Mouse (Mus musculus) heart, postnatal 10 days (tissue): ENCODE measurements at regions not wholly inside any gene's neighbourhood (a gene's known extent, or its start where the extent isn't known, plus 50 kb on each side); places are given as distances from the start of the nearest gene placed in this dataset.

ENCODE experiments used
- DNase-seq, 2 experiments: peaks; one replicate each; pipeline ENCODE4 v3.0.0; 2021
- intact Hi-C: fragments of 180-260 bp; cut with DNase I; formaldehyde crosslinking; loops from one replicate; pipeline ENCODE4 v1.15.1; 2025

DNA sequence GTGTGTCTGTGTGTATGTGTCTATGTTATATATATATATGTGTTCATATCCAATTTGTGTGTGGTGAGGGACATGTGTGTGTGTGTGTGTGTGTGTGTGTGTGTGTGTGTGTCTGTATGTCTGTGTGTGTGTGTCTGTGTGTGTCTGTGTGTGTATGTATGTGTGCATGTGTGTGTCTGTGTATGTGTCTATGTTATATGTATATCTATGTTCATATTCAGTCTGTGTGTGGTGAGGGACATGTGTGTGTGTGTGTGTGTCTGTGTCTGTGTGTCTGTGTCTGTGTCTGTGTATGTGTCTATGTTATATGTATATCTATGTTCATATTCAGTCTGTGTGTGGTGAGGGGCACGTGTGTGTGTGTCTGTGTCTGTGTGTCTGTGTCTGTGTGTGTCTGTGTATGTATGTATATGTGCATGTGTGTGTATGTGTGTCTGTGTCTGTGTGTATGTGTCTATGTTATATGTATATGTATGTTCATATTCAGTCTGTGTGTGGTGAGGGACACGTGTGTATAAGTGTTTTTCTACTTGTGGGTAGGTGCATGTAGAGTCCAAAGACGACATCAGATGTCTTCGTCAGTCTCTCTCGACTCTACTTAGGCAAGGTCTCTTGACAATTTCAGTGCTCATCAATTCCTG, 370.5 kb upstream of the Slc7a11 start:
- intact Hi-C loops = no loop called here
- no peak for DNase-seq

DNA sequence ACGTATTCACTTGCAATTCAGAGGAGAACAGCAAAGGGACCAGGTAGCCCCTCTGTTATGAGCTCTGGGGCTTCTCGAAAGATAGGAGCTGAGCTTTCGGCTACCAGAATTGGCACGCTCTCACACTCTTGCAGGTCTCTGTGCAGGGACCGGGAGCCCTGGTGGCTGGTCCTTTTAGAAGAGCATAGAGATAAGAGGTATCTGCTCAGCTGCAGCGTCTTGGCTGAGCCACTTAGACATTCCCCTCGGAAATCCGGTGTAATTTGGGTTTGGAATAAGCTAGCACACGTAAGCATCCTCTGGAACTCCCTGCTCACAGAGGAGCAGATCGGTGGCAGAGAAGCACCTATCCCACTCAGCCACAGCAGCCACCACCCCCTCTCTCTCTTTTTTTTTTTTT, 372.3 kb upstream of the Slc7a11 start:
- DNase-seq = no peak
- intact Hi-C loops = no loop called here

DNA sequence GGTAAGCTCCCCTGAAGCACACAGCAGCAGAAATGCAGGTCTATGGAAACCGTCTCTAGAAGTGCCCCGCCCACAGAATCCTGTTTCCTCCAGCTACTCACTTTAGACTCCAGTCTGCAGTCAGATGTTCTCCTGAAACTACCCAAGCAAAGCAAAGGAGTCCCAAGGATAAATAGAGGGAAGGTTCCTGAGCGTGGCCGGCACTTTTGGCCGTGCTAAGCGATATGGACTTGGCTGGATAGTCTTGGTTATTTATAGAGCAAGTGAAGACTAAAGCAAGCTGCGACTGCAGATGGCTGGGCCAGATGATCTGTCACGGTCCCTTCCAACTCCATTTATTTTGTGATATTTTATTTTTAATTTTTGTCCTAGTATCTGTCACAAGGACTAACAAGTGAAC, 373.1 kb upstream of the Slc7a11 start:
- DNase-seq = peak; percentile 41 to 56
- intact Hi-C loops = no loop called here

DNA sequence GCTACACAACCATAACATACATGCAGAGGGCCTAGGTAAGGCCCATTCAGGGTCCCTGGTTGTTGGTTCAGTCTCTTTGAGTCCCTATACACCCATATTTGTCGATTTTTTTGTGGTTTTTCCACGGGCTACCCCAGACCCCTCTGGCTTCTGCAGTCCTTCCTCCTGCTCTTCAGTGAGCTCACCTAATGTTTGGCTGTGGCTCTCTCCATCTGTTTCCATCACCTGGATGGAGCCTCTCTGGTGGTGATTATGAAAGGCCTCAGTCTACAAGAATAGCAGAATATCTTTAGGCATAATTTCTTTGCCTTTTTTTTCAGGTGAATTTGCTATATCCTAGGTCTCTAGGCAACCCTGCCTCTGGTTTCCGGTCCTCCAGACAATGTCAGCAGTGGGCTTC, 373.9 kb upstream of the Slc7a11 start:
- intact Hi-C loops = no loop called here

GRCm38 (mm10) chr3:50820776-50821175, 377.4 kb upstream of the Slc7a11 start:
- DNase-seq = no peak
- intact Hi-C loops = no loop called here

More for the DNA sequence above, 373.9 kb upstream of the Slc7a11 start:
- DNase-seq = no peak

DNA sequence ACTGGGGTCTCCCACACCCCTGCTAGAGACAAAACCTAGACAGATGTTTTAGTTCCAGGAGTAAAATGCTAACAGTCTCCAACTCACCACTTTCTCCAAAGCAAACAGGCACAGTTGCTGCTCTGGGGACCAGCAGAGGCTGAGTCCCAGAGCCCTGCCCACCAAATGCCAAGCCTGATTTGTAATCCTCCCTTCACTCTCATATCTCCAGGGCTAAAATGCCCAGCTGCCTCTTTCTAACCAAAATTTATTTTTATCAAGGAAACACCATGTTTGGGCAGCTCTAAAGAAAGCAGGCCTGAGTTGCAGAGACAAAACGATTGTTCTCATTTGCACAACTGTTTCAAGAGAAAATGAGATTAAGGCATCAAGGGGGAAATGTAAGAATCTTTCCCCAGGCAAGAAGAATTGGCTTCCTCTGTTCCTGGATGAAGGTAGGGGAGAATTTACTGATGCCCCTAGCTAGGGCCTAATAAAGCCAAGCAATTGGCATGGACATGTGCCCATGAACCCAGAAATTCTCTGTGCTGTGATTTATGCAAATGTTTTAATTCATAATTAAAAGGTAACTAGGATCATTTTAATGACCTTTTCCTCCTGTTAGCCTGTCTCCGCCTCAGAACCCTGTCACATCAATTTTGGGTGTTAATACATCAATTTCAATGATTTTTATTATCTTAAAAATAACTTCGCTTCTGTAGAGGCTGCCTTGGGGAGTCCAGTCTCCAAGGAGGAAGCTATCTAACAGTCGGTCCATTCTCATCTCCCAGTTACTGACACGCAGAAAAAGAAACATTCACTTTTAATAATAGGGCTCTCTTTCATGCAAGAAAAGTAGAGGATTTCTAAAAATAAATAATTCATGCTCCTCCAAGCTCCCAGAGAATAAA, 382.4 kb upstream of the Slc7a11 start:
- no peak for DNase-seq
- intact Hi-C loops = no loop called here

DNA sequence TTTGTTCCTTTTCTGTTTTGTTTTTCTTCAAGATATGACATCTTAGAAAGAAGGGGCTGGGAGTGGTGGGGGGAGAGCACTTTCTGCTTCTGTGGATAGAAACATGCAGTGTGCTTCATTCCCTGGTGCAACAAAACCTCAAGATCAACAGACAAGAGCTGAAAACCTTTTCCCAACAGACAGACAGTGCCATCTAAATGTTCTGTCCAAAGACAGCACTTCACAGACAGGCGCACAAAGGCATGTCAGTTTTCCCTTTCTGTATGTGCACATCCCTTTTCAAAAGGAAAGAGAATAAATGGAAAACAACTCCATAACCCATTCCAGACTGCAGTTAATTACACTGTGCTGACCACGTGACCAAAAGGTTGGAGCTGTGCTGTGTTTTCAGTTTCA, 383.0 kb upstream of the Slc7a11 start:
- intact Hi-C loops = no loop called here
- DNase-seq = no peak

DNA sequence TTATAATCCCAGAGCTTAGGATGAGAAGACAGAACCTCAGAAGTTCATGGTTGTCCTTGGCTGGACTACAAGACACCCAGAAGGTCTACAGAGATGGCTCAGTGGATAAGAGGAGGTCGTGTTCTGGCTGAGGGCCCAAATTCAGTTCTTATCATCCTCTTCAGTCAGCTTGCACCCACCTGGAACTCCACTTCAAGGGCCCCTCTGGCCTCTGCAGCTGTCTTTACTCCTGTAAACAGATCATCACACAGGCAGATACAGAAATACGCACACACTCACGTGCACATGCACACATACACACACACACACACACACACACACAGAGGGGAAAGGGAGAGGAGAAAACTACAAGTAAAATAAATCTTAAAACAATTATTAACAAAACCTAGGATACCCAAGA, 385.8 kb upstream of the Slc7a11 start:
- intact Hi-C loops = no loop called here
- DNase-seq = no peak

DNA sequence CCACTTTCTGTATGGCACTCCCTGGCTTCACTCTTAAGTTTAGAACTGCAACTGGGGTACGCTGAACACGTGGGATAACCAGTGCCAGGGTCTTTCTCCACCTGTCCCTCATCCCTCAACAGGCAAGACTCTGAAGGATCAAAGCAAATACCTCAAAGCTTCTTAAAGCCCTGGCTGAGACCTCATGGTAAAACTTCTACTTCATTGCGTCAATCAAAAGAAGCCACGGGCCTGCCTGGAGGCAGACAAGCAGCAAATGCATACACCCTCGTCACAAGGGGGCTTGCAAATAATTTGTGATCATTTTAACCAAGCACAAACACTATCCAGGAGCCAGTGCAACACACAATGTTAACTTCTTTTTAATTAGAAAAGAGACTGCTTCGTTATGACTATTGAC, 387.0 kb upstream of the Slc7a11 start:
- no peak for DNase-seq
- intact Hi-C loops = no loop called here

- no peak for DNase-seq
- intact Hi-C loops = no loop called here
These were observed 387.5 kb upstream of the Slc7a11 start for GRCm38 (mm10) chr3:50830926-50831325.

DNA sequence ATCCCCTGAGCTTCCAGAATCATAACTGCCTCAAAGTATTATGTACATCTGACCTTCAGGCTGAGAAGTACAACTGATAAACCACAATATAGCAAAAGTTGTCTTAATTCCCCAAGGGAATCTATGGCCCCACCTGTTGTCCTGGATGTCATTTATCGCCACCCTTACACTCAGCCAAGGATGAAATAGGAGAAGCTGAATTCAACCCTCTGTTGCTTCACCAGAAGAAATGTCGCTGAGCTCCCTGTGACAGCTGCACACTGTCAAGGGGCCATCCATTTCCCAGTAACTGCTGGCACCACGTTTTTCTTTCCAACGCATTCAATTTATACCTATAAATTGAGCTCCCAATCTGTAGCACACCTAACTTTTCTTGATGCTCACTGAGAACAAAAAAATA, 382.0 kb upstream of the Noct start:
- no peak for DNase-seq
- intact Hi-C loops = no loop called here

- intact Hi-C loops = no loop called here
- DNase-seq = no peak
These were observed 379.4 kb upstream of the Noct start for GRCm38 (mm10) chr3:50844835-50845301.

DNA sequence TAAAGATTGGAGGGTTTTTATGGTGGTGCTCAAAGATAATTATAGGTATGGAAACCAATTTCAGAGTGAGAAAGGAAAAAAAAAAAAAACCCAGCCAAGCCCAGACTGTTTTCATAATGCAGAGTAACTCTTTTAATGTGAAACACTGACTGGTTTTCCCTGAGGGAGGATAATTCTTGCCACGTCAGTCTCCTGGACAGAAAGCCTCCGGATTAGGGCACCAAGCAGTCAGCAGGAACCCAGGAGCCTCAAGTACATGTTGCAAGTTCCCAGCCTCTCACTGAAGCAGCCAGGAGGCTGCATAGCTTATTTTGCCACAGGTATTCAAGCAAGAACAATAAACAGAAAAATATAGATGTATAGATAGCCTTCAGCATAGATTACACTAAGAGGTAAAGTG, 378.9 kb upstream of the Noct start:
- intact Hi-C loops = no loop called here

DNA sequence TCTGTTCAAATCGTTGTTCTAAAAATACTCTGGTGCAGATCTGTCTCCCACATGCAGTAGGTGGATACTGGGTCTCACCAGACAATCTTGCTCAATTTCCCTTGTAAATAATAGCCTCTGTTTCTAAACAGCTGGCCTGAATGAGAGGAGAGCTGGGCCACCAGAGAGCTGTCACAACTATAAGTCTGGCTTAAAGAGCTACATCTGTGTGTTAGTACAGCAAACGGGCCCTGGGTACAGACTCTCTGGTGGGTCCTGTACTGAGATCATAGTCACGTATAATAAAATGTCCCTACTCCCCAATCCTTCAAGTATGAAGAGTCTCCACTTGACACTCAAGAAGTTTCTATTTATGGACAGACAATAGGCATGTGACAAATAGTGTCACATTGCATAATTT, 375.7 kb upstream of the Noct start:
- DNase-seq = no peak
- intact Hi-C loops = no loop called here

More for the DNA sequence above, 378.9 kb upstream of the Noct start:
- no peak for DNase-seq

DNA sequence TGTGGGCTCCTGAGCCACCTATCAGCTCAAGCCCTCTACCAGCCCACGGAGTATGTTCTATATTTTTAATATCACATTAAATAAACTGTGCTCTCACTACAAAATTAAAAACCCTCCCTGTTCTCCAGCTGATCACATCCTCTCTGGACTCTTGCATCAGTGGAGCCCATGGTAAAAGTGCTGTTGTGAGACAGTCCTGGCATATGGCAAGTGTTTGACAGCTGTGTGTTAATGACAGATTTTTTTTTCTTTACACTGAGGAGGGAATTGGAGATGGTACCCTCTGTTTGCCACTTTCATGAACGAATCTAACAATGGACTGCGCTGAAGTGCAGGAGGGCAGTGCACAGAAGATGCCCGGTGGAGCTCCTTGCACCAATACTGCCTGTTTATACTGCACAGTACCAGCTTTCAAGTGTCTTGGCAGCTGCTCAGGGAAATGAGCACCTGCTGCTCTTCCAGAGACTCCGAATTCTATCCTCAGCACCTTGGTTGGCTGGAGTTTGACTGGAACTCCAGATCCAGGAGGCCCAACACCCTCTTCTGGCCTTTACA, 373.1 kb upstream of the Noct start:
- intact Hi-C loops = no loop called here
- DNase-seq = no peak

DNA sequence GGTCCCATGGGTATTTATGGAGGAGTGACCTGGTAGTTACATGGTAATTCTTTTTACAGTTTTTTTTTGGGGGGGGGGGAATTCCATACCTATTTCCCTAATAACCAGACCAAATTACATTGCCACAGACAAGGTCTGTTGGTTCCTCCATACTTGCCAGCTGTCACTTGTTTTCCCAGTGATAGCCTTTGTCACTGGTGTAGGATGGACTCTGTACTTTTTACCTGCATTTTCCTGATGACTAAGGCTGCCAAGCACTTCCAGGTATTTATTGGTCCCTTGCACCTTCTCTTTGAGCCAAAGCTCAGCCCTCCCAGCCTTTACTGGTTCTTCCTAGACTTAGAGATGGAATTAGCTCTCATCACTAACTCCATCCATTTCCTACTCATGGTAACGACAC, 357.1 kb upstream of the Noct start:
- intact Hi-C loops = no loop called here
- no peak for DNase-seq

DNA sequence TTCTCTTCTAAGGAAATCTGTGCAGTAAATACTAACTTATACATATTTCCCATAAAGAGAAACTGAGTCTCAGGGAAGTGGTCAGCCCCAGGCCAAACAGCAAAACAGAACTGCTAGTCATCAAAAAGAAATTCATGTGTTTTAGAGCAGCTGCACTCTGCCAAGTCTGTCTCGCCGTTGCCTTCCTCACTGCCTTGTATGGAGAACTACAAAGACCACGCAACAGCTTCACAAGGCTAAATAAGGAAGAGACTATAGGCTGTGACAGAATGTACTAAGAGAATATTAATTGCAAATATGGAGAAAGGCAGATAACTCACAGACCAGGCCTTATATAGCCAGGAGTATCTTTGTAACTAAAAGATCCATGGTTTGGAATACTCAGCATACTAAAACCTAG, 355.0 kb upstream of the Noct start:
- intact Hi-C loops = no loop called here
- no peak for DNase-seq

DNA sequence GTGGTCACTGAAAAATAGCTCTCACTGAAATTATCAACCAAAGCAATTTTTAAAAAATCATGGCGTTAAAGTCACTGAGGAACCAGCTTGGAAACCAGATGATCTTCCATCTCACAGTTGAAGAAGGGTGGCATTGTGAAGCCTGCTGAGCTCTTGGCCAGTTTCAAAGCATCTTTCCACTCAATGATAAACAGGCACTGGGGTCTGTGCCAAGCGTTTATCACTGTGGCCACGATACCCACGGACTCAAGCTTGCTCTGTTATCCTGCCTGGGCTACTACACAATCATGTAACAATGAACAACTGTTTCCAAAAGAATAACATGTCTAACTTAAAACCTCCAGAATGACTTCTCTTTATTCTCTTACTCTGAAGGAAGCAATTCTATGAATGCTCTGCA, 345.2 kb upstream of the Noct start:
- DNase-seq = no peak
- intact Hi-C loops = no loop called here

DNA sequence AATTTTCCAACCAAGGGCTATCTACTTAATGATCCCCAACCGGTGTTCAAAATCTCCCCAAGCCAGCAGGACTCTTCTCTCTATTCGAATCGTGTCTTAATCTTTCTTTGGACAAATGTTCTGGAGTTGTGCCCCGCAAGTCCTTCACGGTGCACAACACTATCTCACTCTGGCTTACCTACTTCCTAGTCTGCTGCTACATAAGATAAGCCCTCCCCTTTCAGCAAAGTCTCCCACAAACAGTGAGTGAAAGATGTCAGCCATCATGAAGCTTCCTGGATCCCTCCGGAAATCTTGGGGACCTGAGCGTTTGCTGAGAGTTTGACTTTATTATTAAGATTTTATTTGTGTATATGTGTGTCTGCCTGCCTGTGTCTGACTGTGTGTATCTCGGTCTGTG, 344.7 kb upstream of the Noct start:
- no peak for DNase-seq
- intact Hi-C loops = no loop called here

- intact Hi-C loops = no loop called here
- DNase-seq = no peak
These were observed 342.6 kb upstream of the Noct start for GRCm38 (mm10) chr3:50881437-50882248.

DNA sequence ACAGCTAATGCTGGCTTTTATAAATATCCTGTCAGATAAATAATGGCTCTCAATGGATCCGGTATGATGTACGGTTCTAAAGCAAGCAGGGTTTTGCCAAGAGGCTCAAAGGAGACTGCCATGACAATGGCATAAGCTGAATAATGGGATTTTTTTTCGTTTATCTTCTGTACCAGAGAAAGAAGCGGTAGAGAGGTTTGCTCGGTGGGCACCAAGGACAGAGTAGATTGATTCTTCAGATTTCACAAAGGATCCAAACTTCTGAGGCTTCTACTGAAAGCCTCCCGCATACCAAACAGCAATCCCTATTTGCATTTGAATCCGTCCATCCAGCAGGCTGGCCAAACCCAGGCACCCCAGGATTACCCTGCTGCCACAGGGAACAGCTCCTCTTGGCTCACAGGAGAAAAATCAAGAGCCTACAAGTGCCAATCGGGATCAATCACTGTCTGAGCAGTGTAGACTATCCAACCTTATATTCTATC, 342.0 kb upstream of the Noct start:
- intact Hi-C loops = no loop called here
- DNase-seq = no peak
